Mouse (Mus musculus): Measurements from ENCODE around the gene Tmem136.
"Not testable (repeated sequence)": the region's sequence is repeated elsewhere in the genome, so short reads cannot be mapped to it uniquely, and the experiment has no call there.

GRCm38 (mm10) chr9:43121948-43122347 is 5.6 kb upstream of the Tmem136 start:
- not testable (repeated sequence) for TF ChIP-seq ZNF384 (IDR thresholded peaks at IDR 0.05; ENCODE audit: low read depth, low read length); ELF1 (IDR thresholded peaks at IDR 0.05; ENCODE audit: low read depth, low read length); USF1 (IDR thresholded peaks at IDR 0.05; ENCODE audit: low read depth, low read length); NRF1 (IDR thresholded peaks at IDR 0.05; ENCODE audit: low read depth, low read length); POLR2A (IDR thresholded peaks at IDR 0.05; ENCODE audit: low read depth, low read length); CTCF (conservative IDR thresholded peaks at IDR 0.05 in 1 of 2, IDR thresholded peaks at IDR 0.05 in 1 of 2; ENCODE audit: low read depth in 2 of 2, low read length in 2 of 2)
